Mouse (Mus musculus) intestine, embryonic 14.5 days (tissue): ENCODE data around the gene Msi1. TPM values are rescaled to one million over a fixed set of nuclear protein-coding genes. Genes with fewer than 3 reads are reported as not detected.
"Not testable (repeated sequence)": the region's sequence is repeated elsewhere in the genome, so short reads cannot be mapped to it uniquely, and the experiment has no call there.

ENCODE experiments used
- ATAC-seq: fragments of 200-750 bp; cut with Nextera tagmentation; replicated peaks from 2 replicates; pipeline ENCODE4 v1.8.0; 2017; ENCODE audit warnings: low read depth, moderate number of reproducible peaks, moderate TSS enrichment, moderate library complexity; ENCODE audit not compliant: low FRiP score, low TSS enrichment
- DNase-seq: peaks from one replicate; pipeline ENCODE4 v3.0.0-alpha.2; 2018; ENCODE audit warnings: low spot score
- H3K27ac ChIP-seq: fragments of 300-500 bp; sonication (generic); 2 replicates; pipeline ENCODE4 v1.5.1; 2014; ENCODE audit warnings: low read depth, mild to moderate bottlenecking, control low read depth
- H3K27me3 ChIP-seq: fragments of 300-500 bp; sonication (generic); replicated peaks from 2 replicates; pipeline ENCODE4 v1.6.1; 2014; ENCODE audit warnings: low read length, control low read depth; ENCODE audit not compliant: control insufficient read depth, insufficient read depth
- H3K36me3 ChIP-seq: fragments of 300-500 bp; sonication (generic); 2 replicates; pipeline ENCODE4 v1.6.1; 2014; ENCODE audit warnings: low read length, control low read depth; ENCODE audit not compliant: control insufficient read depth, insufficient read depth
- H3K4me1 ChIP-seq: fragments of 300-500 bp; sonication (generic); replicated peaks from 2 replicates; pipeline ENCODE4 v1.6.1; 2014; ENCODE audit warnings: low read length, control low read depth, mixed read lengths; ENCODE audit not compliant: control insufficient read depth, insufficient read depth
- H3K4me2 ChIP-seq: fragments of 300-500 bp; sonication (generic); 2 replicates; pipeline ENCODE4 v1.6.1; 2014; ENCODE audit warnings: low read length
- H3K4me3 ChIP-seq: fragments of 300-500 bp; sonication (generic); 2 replicates; pipeline ENCODE4 v1.5.1; 2014; ENCODE audit warnings: low read depth, low read length, control low read depth, mixed read lengths
- H3K9ac ChIP-seq: fragments of 300-500 bp; sonication (generic); 2 replicates; pipeline ENCODE4 v1.6.1; 2014; ENCODE audit warnings: mild to moderate bottlenecking, low read length
- H3K9me3 ChIP-seq: fragments of 300-500 bp; sonication (generic); 2 replicates; pipeline ENCODE4 v1.6.1; 2016; ENCODE audit warnings: low read length, control low read depth; ENCODE audit not compliant: control insufficient read depth
- WGBS: fragments of 180-500 bp; shearing (Covaris S2); extraction: QIAGEN DNeasy Blood & Tissue Kit; methylation state at CpG from one replicate; pipeline ENCODE4 v1.1.7; 2014; 5-methylcytosine and 5-hydroxymethylcytosine counted together
- polyA plus RNA-seq: library from polyadenylated mRNA; unstranded; fragments of >200 nt; fragmentation: Nextera tagmentation; extraction: Ambion mirVana; gene quantifications from 2 replicates; pipeline ENCODE4 v1.2.1, GENCODE M21; 2014

Gene Msi1
- polyA plus RNA-seq, 1 experiment from 2014 or later, result 16.0 TPM

GRCm38 (mm10) chr5:115493441-115493840 is 64.0 kb downstream of the Msi1 start:
- DNase-seq (no peak), ATAC-seq (no peak)
- H3K9ac ChIP-seq, result no peak overlapping the region
- no peak overlapping the region for H3K4me2 ChIP-seq
- H3K4me3 ChIP-seq, result no peak overlapping the region
- peak overlapping the region; percentile 34 for H3K27ac ChIP-seq
- no peaks in the 10 kb centered on the region for H3K9me3 ChIP-seq
- H3K27me3 ChIP-seq, result no peaks in the 10 kb centered on the region
- WGBS, result 23% methylated on average over 5 of the region's 5 CpGs
- peaks cover 30% of the 10 kb centered on the region for H3K4me1 ChIP-seq
- H3K36me3 ChIP-seq, result no peaks in the 10 kb centered on the region

GRCm38 (mm10) chr5:115495618-115496017 is 66.2 kb downstream of the Msi1 start:
- 81% methylated on average over 3 of the region's 3 CpGs for WGBS
- H3K9ac ChIP-seq, ATAC-seq, H3K9me3 ChIP-seq, H3K27ac ChIP-seq, H3K36me3 ChIP-seq, H3K27me3 ChIP-seq, H3K4me3 ChIP-seq, H3K4me2 ChIP-seq, DNase-seq: not testable (repeated sequence)
- H3K4me1 ChIP-seq, result peaks cover 30% of the 10 kb centered on the region

- Histone ChIP-seq H3K9ac (no peak overlapping the region), H3K36me3 (no peaks in the 10 kb centered on the region), H3K27me3 (no peaks in the 10 kb centered on the region), H3K27ac (no peak overlapping the region), H3K9me3 (no peaks in the 10 kb centered on the region), H3K4me3 (no peak overlapping the region), H3K4me1 (peaks cover 18% of the 10 kb centered on the region), H3K4me2 (no peak overlapping the region)
- ATAC-seq (no peak), DNase-seq (no peak)
- WGBS, result 71% methylated on average over 7 of the region's 7 CpGs
These were observed 67.6 kb downstream of the Msi1 start for GRCm38 (mm10) chr5:115497033-115497432.

- 51% methylated on average over 9 of the region's 9 CpGs for WGBS
- DNase-seq (no peak), ATAC-seq (no peak)
- Histone ChIP-seq H3K9me3 (no peaks in the 10 kb centered on the region), H3K4me1 (peaks cover 8% of the 10 kb centered on the region), H3K9ac (no peak overlapping the region), H3K4me2 (no peak overlapping the region), H3K27me3 (no peaks in the 10 kb centered on the region), H3K4me3 (no peak overlapping the region), H3K36me3 (no peaks in the 10 kb centered on the region), H3K27ac (no peak overlapping the region)
These were observed 69.2 kb downstream of the Msi1 start for GRCm38 (mm10) chr5:115498307-115499240.

GRCm38 (mm10) chr5:115500383-115500935 is 71.1 kb downstream of the Msi1 start:
- no peak for ATAC-seq
- H3K9me3 ChIP-seq, result no peaks in the 10 kb centered on the region
- no peak overlapping the region for H3K4me2 ChIP-seq

GRCm38 (mm10) chr5:115503035-115503434 is 73.6 kb downstream of the Msi1 start:
- Histone ChIP-seq H3K27me3 (no peaks in the 10 kb centered on the region), H3K27ac (no peak overlapping the region), H3K4me2 (no peak overlapping the region), H3K9ac (no peak overlapping the region), H3K9me3 (no peaks in the 10 kb centered on the region), H3K4me1 (peaks cover 10% of the 10 kb centered on the region), H3K36me3 (no peaks in the 10 kb centered on the region), H3K4me3 (no peak overlapping the region)
- WGBS, result 46% methylated on average over 12 of the region's 12 CpGs
- DNase-seq, result no peak
- no peak for ATAC-seq

More at GRCm38 (mm10) chr5:115500383-115500935, 71.1 kb downstream of the Msi1 start:
- Histone ChIP-seq H3K9ac (no peak overlapping the region), H3K4me3 (no peak overlapping the region), H3K27me3 (no peaks in the 10 kb centered on the region), H3K27ac (no peak overlapping the region), H3K36me3 (no peaks in the 10 kb centered on the region), H3K4me1 (no peaks in the 10 kb centered on the region)
- WGBS, result 80% methylated on average over 12 of the region's 12 CpGs
- DNase-seq, result no peak

Other genes starting within 250 kb of the Msi1 start
- gene Cabp1, start 235.2 kb upstream of the Msi1 start, polyA plus RNA-seq, result 1.2 and 1.3 TPM in 2 replicates
- gene Pop5, start 193.8 kb upstream of the Msi1 start, polyA plus RNA-seq, result 134 and 140 TPM in 2 replicates
- 67.5 and 69.6 TPM in 2 replicates for gene Rnf10, start 156.7 kb upstream of the Msi1 start, polyA plus RNA-seq
- gene Coq5, start 149.9 kb upstream of the Msi1 start, polyA plus RNA-seq, result 54.4 and 57.6 TPM in 2 replicates
- 1,564 and 1,605 TPM in 2 replicates for gene Dynll1, start 128.6 kb upstream of the Msi1 start, polyA plus RNA-seq
- gene Srsf9, start 102.4 kb upstream of the Msi1 start, polyA plus RNA-seq, result 226 and 231 TPM in 2 replicates
- gene Gatc, start 88.4 kb upstream of the Msi1 start, polyA plus RNA-seq, result 33.7 and 40.2 TPM in 2 replicates
- 59.8 and 65.9 TPM in 2 replicates for gene Triap1, start 88.4 kb upstream of the Msi1 start, polyA plus RNA-seq
- 1,031 and 1,178 TPM in 2 replicates for gene Cox6a1, start 80.6 kb upstream of the Msi1 start, polyA plus RNA-seq
- gene Pla2g1b, start 36.7 kb downstream of the Msi1 start, polyA plus RNA-seq, result 5.0 and 6.3 TPM in 2 replicates
- 15.2 and 21.5 TPM in 2 replicates for gene Sirt4, start 55.1 kb downstream of the Msi1 start, polyA plus RNA-seq
- 16.8 and 19.3 TPM in 2 replicates for gene Pxn, start 77.1 kb downstream of the Msi1 start, polyA plus RNA-seq
- gene Rplp0, start 129.9 kb downstream of the Msi1 start, polyA plus RNA-seq, result 2,116 and 2,150 TPM in 2 replicates
- 43.6 and 44.8 TPM in 2 replicates for gene Gcn1l1, start 135.7 kb downstream of the Msi1 start, polyA plus RNA-seq
- 16.3 and 19.5 TPM in 2 replicates for gene Rab35, start 202.3 kb downstream of the Msi1 start, polyA plus RNA-seq